Mouse (Mus musculus) lung, embryonic 14.5 days (tissue): ENCODE measurements around the gene Hivep3. TPM values are rescaled to one million over a fixed set of nuclear protein-coding genes. Genes with fewer than 3 reads are reported as not detected.
A peak's percentile ranks its signal among the peaks of the same experiment; 100 is the strongest.

Experiments used
- ATAC-seq: fragments of 200-750 bp; cut with Nextera tagmentation; 2 replicates; pipeline ENCODE4 v1.8.0; 2017; ENCODE audit warnings: mild to moderate bottlenecking, moderate TSS enrichment, moderate library complexity; ENCODE audit not compliant: insufficient read depth
- DNase-seq: peaks from one replicate; pipeline ENCODE4 v3.0.0-alpha.2; 2015
- H3K27ac ChIP-seq: fragments of 300-500 bp; sonication (generic); 2 replicates; pipeline ENCODE4 v1.5.1; 2014; ENCODE audit warnings: low read depth, mild to moderate bottlenecking, moderate library complexity
- H3K27me3 ChIP-seq: fragments of 300-500 bp; sonication (generic); 2 replicates; pipeline ENCODE4 v1.6.1; 2014; ENCODE audit warnings: low read length, control low read depth; ENCODE audit not compliant: insufficient read depth
- H3K36me3 ChIP-seq: fragments of 300-500 bp; sonication (generic); 2 replicates; pipeline ENCODE4 v1.6.1; 2014; ENCODE audit warnings: control low read depth; ENCODE audit not compliant: insufficient read depth
- H3K4me1 ChIP-seq: fragments of 300-500 bp; sonication (generic); 2 replicates; pipeline ENCODE4 v1.6.1; 2014; ENCODE audit warnings: antibody characterized with exemption, control low read depth; ENCODE audit not compliant: insufficient read depth
- H3K4me2 ChIP-seq: fragments of 300-500 bp; sonication (generic); 2 replicates; pipeline ENCODE4 v1.6.1; 2014; ENCODE audit warnings: mild to moderate bottlenecking
- H3K4me3 ChIP-seq: fragments of 300-500 bp; sonication (generic); 2 replicates; pipeline ENCODE4 v1.5.1; 2014; ENCODE audit warnings: low read depth, low read length
- H3K9ac ChIP-seq: fragments of 300-500 bp; sonication (generic); 2 replicates; pipeline ENCODE4 v1.6.1; 2014
- H3K9me3 ChIP-seq: fragments of 300-500 bp; sonication (generic); 2 replicates; pipeline ENCODE4 v1.6.1; 2016; ENCODE audit warnings: low read depth, low read length, control low read depth
- CTCF ChIP-seq: IDR thresholded peaks from 2 replicates; pipeline ENCODE4 v1.5.1; 2016; ENCODE audit warnings: antibody characterized with exemption, low read depth
- WGBS: fragments of 180-500 bp; shearing (Covaris S2); extraction: QIAGEN DNeasy Blood & Tissue Kit; methylation state at CpG from one replicate; pipeline ENCODE4 v1.1.7; 2014; 5-methylcytosine and 5-hydroxymethylcytosine counted together
- polyA plus RNA-seq: library from polyadenylated mRNA; unstranded; fragments of >200 nt; fragmentation: Nextera tagmentation; extraction: Ambion mirVana; gene quantifications from 2 replicates; pipeline ENCODE4 v1.2.1, GENCODE M21; 2014

The Hivep3 gene
- polyA plus RNA-seq, 1 experiment from 2014 or later = 22.0 TPM

DNA sequence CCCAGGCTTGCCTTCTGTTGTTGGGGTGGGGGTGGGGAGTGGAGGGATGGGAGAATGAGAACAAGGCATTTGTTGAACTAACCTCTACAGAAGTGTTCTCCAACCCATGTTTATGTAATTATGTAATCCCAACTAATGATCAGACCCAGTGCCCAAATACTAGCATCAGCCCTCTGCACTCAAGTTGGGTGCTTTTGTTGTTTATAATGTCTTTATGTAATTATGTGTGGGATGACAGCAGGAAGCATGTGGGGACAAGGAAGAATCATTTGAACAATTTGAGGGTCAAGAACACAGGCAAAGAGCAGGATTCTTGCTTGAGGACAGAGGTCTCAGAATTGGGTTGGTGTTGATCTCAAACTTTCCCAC is 82.2 kb downstream of the Hivep3 start:
- ATAC-seq (no peak), DNase-seq (peak; percentile 36)
- Histone ChIP-seq H3K9ac (no peak overlapping the region), H3K27ac (no peak overlapping the region), H3K27me3 (peaks cover 17% of the 10 kb centered on the region; the same call in 1 of the 2 replicates), H3K36me3 (no peaks in the 10 kb centered on the region), H3K4me2 (peak overlapping the region; percentile 81; the same call in 1 of the 2 replicates), H3K9me3 (no peaks in the 10 kb centered on the region), H3K4me1 (peaks cover 23% of the 10 kb centered on the region), H3K4me3 (no peak overlapping the region)
- no peak for TF ChIP-seq CTCF

DNA sequence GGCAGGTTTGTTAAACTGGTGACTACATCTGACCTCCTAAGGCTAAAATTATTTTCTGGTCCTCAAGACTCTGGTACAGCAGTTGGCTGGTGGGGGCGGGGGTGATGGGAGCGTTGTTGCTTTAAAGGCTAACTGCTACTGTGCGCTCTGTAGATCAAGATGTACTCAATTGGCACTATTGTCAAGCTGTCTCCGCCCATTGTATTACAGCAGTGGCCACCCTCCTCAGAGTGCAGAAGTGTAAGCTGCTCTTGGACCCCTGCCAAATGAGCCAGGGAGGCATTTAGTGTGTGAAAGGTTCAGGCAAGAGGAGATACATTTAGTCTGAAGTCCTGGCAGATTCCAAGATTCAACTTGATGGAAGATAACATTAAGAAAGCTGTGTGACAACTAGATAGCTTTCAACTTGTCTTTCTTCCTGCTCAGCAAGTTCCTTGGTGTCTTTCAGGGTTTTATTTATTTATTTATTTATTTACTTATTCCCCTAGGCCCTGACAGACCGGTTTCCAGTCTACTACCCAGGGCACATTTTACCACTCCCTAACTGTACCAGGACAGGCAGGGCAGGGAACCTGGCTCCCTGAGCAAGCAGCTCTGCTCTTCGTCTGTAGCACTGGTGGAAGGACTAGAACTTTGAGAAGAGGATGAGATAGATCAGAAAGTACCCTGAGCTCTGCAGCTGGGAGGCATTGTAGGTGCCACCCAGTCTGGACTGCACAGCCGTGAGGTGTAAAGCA is 83.2 kb downstream of the Hivep3 start:
- ATAC-seq (peak; percentile 53; the same call in 1 of the 2 replicates), DNase-seq (peak; percentile 80)
- no peaks in the 10 kb centered on the region for H3K36me3 ChIP-seq
- WGBS = 37% methylated on average over 7 of the region's 7 CpGs
- TF ChIP-seq CTCF = no peak
- no peak overlapping the region for H3K4me2 ChIP-seq
- no peak overlapping the region for H3K9ac ChIP-seq
- no peak overlapping the region for H3K4me3 ChIP-seq
- peaks cover 17% of the 10 kb centered on the region; the same call in 1 of the 2 replicates for H3K27me3 ChIP-seq
- no peaks in the 10 kb centered on the region for H3K9me3 ChIP-seq
- H3K4me1 ChIP-seq = peaks cover 23% of the 10 kb centered on the region
- H3K27ac ChIP-seq = 0 out of 2 replicates have a peak overlapping the region, but pooled peaks have one; percentile 7

GRCm38 (mm10) chr4:119825956-119826355 is 92.4 kb downstream of the Hivep3 start:
- Histone ChIP-seq H3K9ac (no peak overlapping the region), H3K4me1 (no peaks in the 10 kb centered on the region), H3K9me3 (no peaks in the 10 kb centered on the region), H3K4me3 (no peak overlapping the region), H3K27ac (no peak overlapping the region), H3K4me2 (no peak overlapping the region), H3K27me3 (no peaks in the 10 kb centered on the region), H3K36me3 (no peaks in the 10 kb centered on the region)
- no peak for TF ChIP-seq CTCF
- DNase-seq (no peak), ATAC-seq (no peak)
- WGBS = 58% methylated on average over 3 of the region's 3 CpGs

DNA sequence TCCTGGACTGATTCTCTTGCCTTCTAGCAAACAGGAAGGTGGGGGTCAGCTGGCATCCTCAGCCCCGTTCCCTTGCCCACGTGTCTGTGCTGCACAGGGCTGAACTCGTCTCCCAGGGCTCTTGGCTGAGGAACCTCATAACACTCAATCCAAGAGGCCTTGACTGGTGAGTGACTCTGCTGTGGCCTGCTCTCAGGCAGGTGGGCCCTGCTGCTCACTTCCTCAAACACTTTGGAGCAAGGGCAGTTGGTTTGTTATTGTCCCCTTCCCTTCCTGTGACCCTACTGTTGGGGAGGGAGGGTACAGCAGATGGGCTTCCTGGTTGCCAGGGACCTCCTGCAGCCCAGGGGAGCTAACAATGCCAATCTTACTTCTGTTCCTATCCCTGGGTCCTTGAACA is 94.8 kb downstream of the Hivep3 start:
- WGBS = 60% methylated on average over 3 of the region's 3 CpGs
- no peak for ATAC-seq

GRCm38 (mm10) chr4:119828996-119829395 is 95.4 kb downstream of the Hivep3 start:
- 73% methylated on average over 4 of the region's 4 CpGs for WGBS
- Histone ChIP-seq H3K27me3 (no peaks in the 10 kb centered on the region), H3K9me3 (no peaks in the 10 kb centered on the region), H3K9ac (no peak overlapping the region), H3K4me2 (no peak overlapping the region), H3K27ac (no peak overlapping the region), H3K36me3 (no peaks in the 10 kb centered on the region), H3K4me3 (no peak overlapping the region), H3K4me1 (no peaks in the 10 kb centered on the region)
- no peak for TF ChIP-seq CTCF
- ATAC-seq (no peak), DNase-seq (no peak)

More for the DNA sequence above, 94.8 kb downstream of the Hivep3 start:
- Histone ChIP-seq H3K9ac (no peak overlapping the region), H3K9me3 (no peaks in the 10 kb centered on the region), H3K27ac (no peak overlapping the region), H3K27me3 (no peaks in the 10 kb centered on the region), H3K4me3 (no peak overlapping the region), H3K36me3 (no peaks in the 10 kb centered on the region), H3K4me2 (no peak overlapping the region), H3K4me1 (no peaks in the 10 kb centered on the region)
- DNase-seq = no peak
- TF ChIP-seq CTCF = no peak

- WGBS = 64% methylated on average over 9 of the region's 9 CpGs
- H3K4me1 ChIP-seq = no peaks in the 10 kb centered on the region; the same call in none of the 2 replicates
- H3K9ac ChIP-seq = no peak overlapping the region
- no peak overlapping the region for H3K27ac ChIP-seq
- no peaks in the 10 kb centered on the region for H3K27me3 ChIP-seq
- ATAC-seq = no peak
- DNase-seq = no peak
- no peaks in the 10 kb centered on the region for H3K9me3 ChIP-seq
- TF ChIP-seq CTCF = no peak
- H3K4me2 ChIP-seq = no peak overlapping the region
- H3K4me3 ChIP-seq = no peak overlapping the region
- H3K36me3 ChIP-seq = no peaks in the 10 kb centered on the region
Observed at GRCm38 (mm10) chr4:119833333-119833732, 99.7 kb downstream of the Hivep3 start.

- Histone ChIP-seq H3K4me2 (no peak overlapping the region), H3K27ac (no peak overlapping the region), H3K9me3 (no peaks in the 10 kb centered on the region), H3K4me1 (no peaks in the 10 kb centered on the region; the same call in none of the 2 replicates), H3K4me3 (no peak overlapping the region), H3K9ac (no peak overlapping the region), H3K36me3 (no peaks in the 10 kb centered on the region), H3K27me3 (no peaks in the 10 kb centered on the region)
- no peak for ATAC-seq
- WGBS = 57% methylated on average over 5 of the region's 5 CpGs
- no peak for DNase-seq
- TF ChIP-seq CTCF = no peak
Observed at GRCm38 (mm10) chr4:119833884-119834283, 100.3 kb downstream of the Hivep3 start.
